Mouse (Mus musculus) gastrocnemius, adult 2 months (tissue): ENCODE data around the gene Ugt1a2. TPM values are rescaled to one million over a fixed set of nuclear protein-coding genes. Genes with fewer than 3 reads are reported as not detected.
"Not testable (repeated sequence)": the region's sequence is repeated elsewhere in the genome, so short reads cannot be mapped to it uniquely, and the experiment has no call there.

ENCODE experiments used
- DNase-seq: peaks from one replicate; pipeline ENCODE4 v3.0.0; 2022
- H3K27ac ChIP-seq: fragments of 200-600 bp; 2 replicates; pipeline ENCODE4 v1.8.1; 2022; ENCODE audit warnings: mild to moderate bottlenecking
- H3K4me3 ChIP-seq: fragments of 200-600 bp; 2 replicates; pipeline ENCODE4 v1.8.1; 2022; ENCODE audit warnings: mild to moderate bottlenecking, moderate library complexity
- CTCF ChIP-seq: fragments of 200-600 bp; IDR thresholded peaks from 2 replicates; pipeline ENCODE4 v1.8.1; 2022; ENCODE audit warnings: antibody characterized with exemption, mild to moderate bottlenecking, moderate library complexity
- intact Hi-C: fragments of 180-260 bp; cut with DNase I; formaldehyde crosslinking; loops from one replicate; pipeline ENCODE4 v1.15.1; 2025
- long read RNA-seq, 2 experiments: library from polyadenylated mRNA; stranded (forward); transcript quantifications; one replicate each; pipeline ENCODE4 v2.0.0; 2021
- total RNA-seq, 2 experiments: library from RNA; stranded (reverse); gene quantifications; 2 replicates each; pipeline ENCODE4 v1.2.3; 2021

Gene Ugt1a2
- not detected for total RNA-seq
- long read RNA-seq, experiment 1 = 0 reads
- long read RNA-seq, experiment 2 = 0 reads

- intact Hi-C loops = no loop called here
- DNase-seq = no peak
- Histone ChIP-seq H3K4me3 (no peak within 1 kb of the TSS), H3K27ac (no peak within 1 kb of the TSS)
- no peak for TF ChIP-seq CTCF
Observed at GRCm38 (mm10) chr1:88200456-88200855, at the start of gene Ugt1a2. Gene Ugt1a2, plus strand, starts transcription at chr1:88200601.

GRCm38 (mm10) chr1:88158430-88158829 lies 42.0 kb upstream of the Ugt1a2 start:
- no peak for DNase-seq
- Histone ChIP-seq H3K27ac (no peak overlapping the region), H3K4me3 (no peak overlapping the region)
- intact Hi-C loops = no loop called here
- TF ChIP-seq CTCF = no peak

GRCm38 (mm10) chr1:88165711-88166110 lies 34.7 kb upstream of the Ugt1a2 start, which contains the start of gene Ugt1a5:
Gene Ugt1a5, plus strand, starts transcription at chr1:88166012.
- no peak for TF ChIP-seq CTCF
- H3K4me3 ChIP-seq = no peak within 1 kb of the TSS
- no peak for DNase-seq
- intact Hi-C loops = no loop called here
- no peak within 1 kb of the TSS for H3K27ac ChIP-seq

GRCm38 (mm10) chr1:88172190-88172589 lies 28.2 kb upstream of the Ugt1a2 start:
- DNase-seq, H3K4me3 ChIP-seq, intact Hi-C loops, H3K27ac ChIP-seq: not testable (repeated sequence)

GRCm38 (mm10) chr1:88179657-88180056 lies 20.7 kb upstream of the Ugt1a2 start:
- Histone ChIP-seq H3K4me3 (no peak overlapping the region), H3K27ac (no peak overlapping the region)
- intact Hi-C loops = no loop called here
- TF ChIP-seq CTCF = no peak
- no peak for DNase-seq

GRCm38 (mm10) chr1:88186325-88186935 lies 14.0 kb upstream of the Ugt1a2 start:
- Histone ChIP-seq H3K4me3 (no peak overlapping the region), H3K27ac (no peak overlapping the region)
- intact Hi-C loops = no loop called here
- no peak for TF ChIP-seq CTCF
- DNase-seq = no peak

- H3K4me3 ChIP-seq = no peak overlapping the region
- no peak for TF ChIP-seq CTCF
- no peak overlapping the region for H3K27ac ChIP-seq
- no peak for DNase-seq
- intact Hi-C loops = no loop called here
Observed at GRCm38 (mm10) chr1:88192136-88192535, 8.3 kb upstream of the Ugt1a2 start.

GRCm38 (mm10) chr1:88195687-88196086 lies 4.7 kb upstream of the Ugt1a2 start:
- intact Hi-C loops = no loop called here
- Histone ChIP-seq H3K27ac (no peak overlapping the region), H3K4me3 (no peak overlapping the region)
- no peak for DNase-seq
- TF ChIP-seq CTCF = no peak

- TF ChIP-seq CTCF = no peak
- no peak for DNase-seq
- Histone ChIP-seq H3K27ac (no peak overlapping the region), H3K4me3 (no peak overlapping the region)
- intact Hi-C loops = no loop called here
Observed at GRCm38 (mm10) chr1:88197443-88197842, 3.0 kb upstream of the Ugt1a2 start.

- no peak overlapping the region for H3K27ac ChIP-seq
- no peak overlapping the region for H3K4me3 ChIP-seq
- intact Hi-C loops = no loop called here
- no peak for TF ChIP-seq CTCF
- no peak for DNase-seq
Observed at GRCm38 (mm10) chr1:88199996-88200395, 405 bp upstream of the Ugt1a2 start.

GRCm38 (mm10) chr1:88205294-88205922 lies 5.0 kb downstream of the Ugt1a2 start, which contains the start of gene Dnajb3:
Gene Dnajb3, minus strand, starts transcription at chr1:88205782.
- intact Hi-C loops = no loop called here
- peak within 1 kb of the TSS; percentile 72 for H3K4me3 ChIP-seq
- peak within 1 kb of the TSS; percentile 43; the same call in 1 of the 2 replicates for H3K27ac ChIP-seq
- peak; percentile 81 for DNase-seq
- no peak for TF ChIP-seq CTCF

- no peak for DNase-seq
- intact Hi-C loops = no loop called here
- no peak for TF ChIP-seq CTCF
- Histone ChIP-seq H3K27ac (no peak overlapping the region), H3K4me3 (no peak overlapping the region)
Observed at GRCm38 (mm10) chr1:88206843-88207479, 6.6 kb downstream of the Ugt1a2 start.

GRCm38 (mm10) chr1:88211812-88212211 lies 11.4 kb downstream of the Ugt1a2 start, which contains the start of gene Ugt1a1:
Gene Ugt1a1, plus strand, starts transcription at chr1:88211959.
- TF ChIP-seq CTCF = no peak
- no peak within 1 kb of the TSS for H3K4me3 ChIP-seq
- intact Hi-C loops = no loop called here
- no peak within 1 kb of the TSS for H3K27ac ChIP-seq
- no peak for DNase-seq
